Mouse (Mus musculus) lung, adult 2 months (tissue): Measurements from ENCODE around the gene Cdc42. TPM values are rescaled to one million over a fixed set of nuclear protein-coding genes. Genes with fewer than 3 reads are reported as not detected.

Source experiments
- DNase-seq: peaks from one replicate; pipeline ENCODE4 v3.0.0; 2022
- H3K4me1 ChIP-seq: fragments of 200-500 bp; 2 replicates; pipeline ENCODE4 v1.6.1; 2011; ENCODE audit warnings: low read length; ENCODE audit not compliant: control insufficient read depth, insufficient read depth
- H3K4me3 ChIP-seq: fragments of 200-500 bp; replicated peaks from 2 replicates; pipeline ENCODE3; 2011; ENCODE audit warnings: low read depth, mild to moderate bottlenecking, control low read depth, low read length; ENCODE audit errors: extremely low read depth
- CTCF ChIP-seq: fragments of 200-500 bp; IDR thresholded peaks from 2 replicates; pipeline ENCODE4 v1.5.1; 2011; ENCODE audit warnings: mild to moderate bottlenecking, low read length, control low read depth; ENCODE audit not compliant: insufficient read depth
- POLR2A ChIP-seq: fragments of 200-500 bp; IDR thresholded peaks from 2 replicates; pipeline ENCODE4 v1.6.1; 2011; ENCODE audit warnings: low read depth, mild to moderate bottlenecking, control low read depth, low read length, borderline replicate concordance; ENCODE audit errors: extremely low read depth
- WGBS: fragments of 180-500 bp; shearing (Covaris S2); methylation state at CpG from one replicate; pipeline ENCODE4 v1.1.7; 2018; 5-methylcytosine and 5-hydroxymethylcytosine counted together
- polyA plus RNA-seq: library from polyadenylated mRNA; depleted of rRNA; stranded (reverse); fragments of >200 nt; gene quantifications from 2 replicates; pipeline ENCODE4 v1.2.3, GENCODE M21; 2012

Cdc42 gene
- polyA plus RNA-seq, 1 experiment = 124 TPM

GRCm38 (mm10) chr4:137305066-137305465 lies 52.5 kb downstream of the Cdc42 start:
- no peak for DNase-seq
- WGBS = 83% methylated on average over 7 of the region's 7 CpGs
- Histone ChIP-seq H3K4me3 (no peak overlapping the region), H3K4me1 (no peaks in the 10 kb centered on the region)
- TF ChIP-seq POLR2A (no peak), CTCF (no peak)

GRCm38 (mm10) chr4:137304106-137304505 lies 53.4 kb downstream of the Cdc42 start:
- WGBS = 77% methylated on average over 7 of the region's 7 CpGs
- H3K4me3 ChIP-seq = no peak overlapping the region
- no peak for TF ChIP-seq POLR2A
- TF ChIP-seq CTCF = no peak

GRCm38 (mm10) chr4:137301635-137302034 lies 55.9 kb downstream of the Cdc42 start:
- 65% methylated on average over 16 of the region's 16 CpGs for WGBS
- H3K4me3 ChIP-seq = no peak overlapping the region
- no peak for TF ChIP-seq CTCF
- no peak for TF ChIP-seq POLR2A
- no peaks in the 10 kb centered on the region for H3K4me1 ChIP-seq
- no peak for DNase-seq

More at GRCm38 (mm10) chr4:137304106-137304505, 53.4 kb downstream of the Cdc42 start:
- DNase-seq = no peak
- no peaks in the 10 kb centered on the region for H3K4me1 ChIP-seq

GRCm38 (mm10) chr4:137300227-137300626 lies 57.3 kb downstream of the Cdc42 start:
- TF ChIP-seq CTCF = no peak
- no peak for TF ChIP-seq POLR2A
- Histone ChIP-seq H3K4me3 (no peak overlapping the region), H3K4me1 (no peaks in the 10 kb centered on the region)
- DNase-seq = no peak
- WGBS = 87% methylated on average over 13 of the region's 13 CpGs

- DNase-seq = no peak
- H3K4me1 ChIP-seq = no peaks in the 10 kb centered on the region
- TF ChIP-seq POLR2A (no peak), CTCF (no peak)
- 50% methylated on average over 8 of the region's 8 CpGs for WGBS
- no peak overlapping the region for H3K4me3 ChIP-seq
Measured at GRCm38 (mm10) chr4:137298406-137298805, 59.1 kb downstream of the Cdc42 start.

- DNase-seq = no peak
- H3K4me1 ChIP-seq = no peaks in the 10 kb centered on the region
- 53% methylated on average over 4 of the region's 4 CpGs for WGBS
- TF ChIP-seq POLR2A = no peak
- TF ChIP-seq CTCF = no peak
- no peak overlapping the region for H3K4me3 ChIP-seq
Measured at GRCm38 (mm10) chr4:137297611-137298010, 59.9 kb downstream of the Cdc42 start.

GRCm38 (mm10) chr4:137294951-137295350 lies 62.6 kb downstream of the Cdc42 start:
- DNase-seq = no peak
- WGBS = 77% methylated on average over 8 of the region's 8 CpGs

GRCm38 (mm10) chr4:137294474-137294873 lies 63.0 kb downstream of the Cdc42 start:
- H3K4me1 ChIP-seq = no peaks in the 10 kb centered on the region
- H3K4me3 ChIP-seq = no peak overlapping the region
- WGBS = 82% methylated on average over 5 of the region's 5 CpGs
- no peak for DNase-seq
- TF ChIP-seq POLR2A (no peak), CTCF (no peak)

More at GRCm38 (mm10) chr4:137294951-137295350, 62.6 kb downstream of the Cdc42 start:
- no peak for TF ChIP-seq POLR2A
- no peak for TF ChIP-seq CTCF
- H3K4me3 ChIP-seq = no peak overlapping the region
- no peaks in the 10 kb centered on the region for H3K4me1 ChIP-seq

- Histone ChIP-seq H3K4me3 (no peak overlapping the region), H3K4me1 (no peaks in the 10 kb centered on the region)
- no peak for DNase-seq
- 81% methylated on average over 7 of the region's 7 CpGs for WGBS
- no peak for TF ChIP-seq POLR2A
- TF ChIP-seq CTCF = no peak
Measured at GRCm38 (mm10) chr4:137294032-137294431, 63.5 kb downstream of the Cdc42 start.

- no peak for TF ChIP-seq CTCF
- no peak for TF ChIP-seq POLR2A
- no peak for DNase-seq
- Histone ChIP-seq H3K4me3 (no peak overlapping the region), H3K4me1 (no peaks in the 10 kb centered on the region)
- WGBS = 84% methylated on average over 7 of the region's 7 CpGs
Measured at GRCm38 (mm10) chr4:137292625-137293024, 64.9 kb downstream of the Cdc42 start.
